ENCODE assay signal across 7 mouse cellular contexts in the genomic region with DNA sequence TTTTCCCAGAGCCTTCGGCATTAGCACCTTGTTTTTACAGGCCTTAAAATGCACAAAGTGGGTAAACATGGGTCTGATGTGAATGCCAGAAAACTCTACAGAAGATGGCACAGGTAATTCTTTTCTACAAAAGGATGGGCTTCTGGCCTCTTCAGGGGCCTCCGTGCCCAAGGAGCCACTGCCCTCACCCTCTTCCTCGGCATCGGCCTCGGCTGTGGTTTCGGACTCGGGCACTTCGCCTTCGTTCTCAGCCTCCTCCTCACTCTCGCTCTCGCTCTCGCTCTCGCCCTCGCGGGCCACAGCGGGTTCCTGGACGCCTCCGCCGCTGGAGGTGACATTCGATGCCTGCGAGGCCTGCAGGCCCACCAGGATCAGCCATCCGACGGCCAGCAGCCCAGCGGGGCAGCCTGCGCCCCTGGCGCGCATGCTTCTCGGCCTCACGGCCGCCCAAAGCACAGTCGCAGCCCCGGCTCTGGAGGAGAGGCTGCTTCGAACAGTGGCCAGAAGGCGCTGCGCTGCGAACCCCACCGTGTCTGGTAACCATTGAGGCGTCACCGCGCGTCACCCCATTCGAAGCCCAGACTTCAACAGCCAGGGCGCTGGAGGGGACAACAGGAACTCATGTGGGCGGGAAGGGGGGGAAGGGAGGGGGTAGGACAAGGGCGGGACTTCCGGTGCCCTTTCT. TPM values are rescaled to one million over a fixed set of nuclear protein-coding genes. Genes with fewer than 3 reads are reported as not detected.
A peak's percentile ranks its signal among the peaks of the same experiment; 100 is the strongest.
DNase-seq lines count a peak whose midpoint lies in the region; ATAC-seq and TF ChIP-seq lines count a peak whose summit lies in the region.

A gene (minus strand): TSS at position 621 of the 685 bp plus-strand sequence.

- H3K27ac ChIP-seq in embryonic facial prominence, embryonic 11.5 days (replicated peaks; ENCODE audit: low read depth, low read length), result no peak within 1 kb of the TSS
- no peak within 1 kb of the TSS for H3K27ac ChIP-seq in midbrain, embryonic 11.5 days (ENCODE audit: low read depth, low read length)

- peaks cover 8% of the 10 kb centered on the region for H3K9me3 ChIP-seq in E14TG2a.4 (ENCODE audit: low read length)
- no peaks in the 10 kb centered on the region for H3K9me3 ChIP-seq in embryonic facial prominence, embryonic 11.5 days (replicated peaks; ENCODE audit: control insufficient read depth, low read length)
- no peaks in the 10 kb centered on the region for H3K9me3 ChIP-seq in midbrain, embryonic 11.5 days (ENCODE audit: control insufficient read depth, low read length)

- 30% methylated on average over 46 of the region's 46 CpGs for WGBS in embryonic facial prominence, embryonic 11.5 days
- WGBS in midbrain, embryonic 11.5 days, result 37% methylated on average over 44 of the region's 46 CpGs

- H3K36me3 ChIP-seq in E14TG2a.4 (ENCODE audit: insufficient read depth, low read length), result no peaks in the 10 kb centered on the region
- no peaks in the 10 kb centered on the region for H3K36me3 ChIP-seq in embryonic facial prominence, embryonic 11.5 days (replicated peaks; ENCODE audit: control insufficient read depth, insufficient read depth, low read depth, low read length)
- no peaks in the 10 kb centered on the region for H3K36me3 ChIP-seq in midbrain, embryonic 11.5 days (ENCODE audit: control insufficient read depth, insufficient read depth, low read length)

- no peaks in the 10 kb centered on the region for H3K4me1 ChIP-seq in E14TG2a.4 (replicated peaks; ENCODE audit: low read depth, low read length)
- H3K4me1 ChIP-seq in embryonic facial prominence, embryonic 11.5 days (ENCODE audit: control insufficient read depth, insufficient read depth, low read length), result no peaks in the 10 kb centered on the region
- no peaks in the 10 kb centered on the region for H3K4me1 ChIP-seq in midbrain, embryonic 11.5 days (ENCODE audit: control insufficient read depth, insufficient read depth, low read length)

- peaks cover 8% of the 10 kb centered on the region; the same call in 1 of the 2 replicates for H3K27me3 ChIP-seq in E14TG2a.4 (ENCODE audit: insufficient read depth, low read length)
- no peaks in the 10 kb centered on the region for H3K27me3 ChIP-seq in embryonic facial prominence, embryonic 11.5 days (ENCODE audit: control insufficient read depth, insufficient read depth, low read length)
- no peaks in the 10 kb centered on the region for H3K27me3 ChIP-seq in midbrain, embryonic 11.5 days (ENCODE audit: control insufficient read depth, insufficient read depth, low read length)

- peak; percentile 40 for DNase-seq in CD4-positive helper T cell, adult 2 months (ENCODE audit: low read depth, low spot score)
- peak; percentile 46 for DNase-seq in embryonic facial prominence, embryonic 11.5 days (ENCODE audit: low spot score)
- DNase-seq in induced T-regulatory cell, adult 2 months (ENCODE audit: low read depth), result peak; percentile 26
- peak; percentile 86 for DNase-seq in midbrain, embryonic 11.5 days (ENCODE audit: low spot score, missing footprints)
- peak; percentile 1 for DNase-seq in thymus, postnatal 25 days
- DNase-seq in layer of hippocampus, postnatal 25 days (ENCODE audit: extremely low spot score in 1 of 2, low spot score in 1 of 2), result no peak

- H3K9ac ChIP-seq in embryonic facial prominence, embryonic 11.5 days (replicated peaks; ENCODE audit: low read length), result peak within 1 kb of the TSS; percentile 57
- peak within 1 kb of the TSS; percentile 47; the same call in 1 of the 2 replicates for H3K9ac ChIP-seq in midbrain, embryonic 11.5 days (ENCODE audit: low read length)

- H3K4me2 ChIP-seq in embryonic facial prominence, embryonic 11.5 days (ENCODE audit: low read depth, low read length), result peak within 1 kb of the TSS; percentile 29
- peak within 1 kb of the TSS; percentile 43 for H3K4me2 ChIP-seq in midbrain, embryonic 11.5 days

- no peak for TF ChIP-seq CTCF in E14TG2a.4 (conservative IDR thresholded peaks at IDR 0.05; ENCODE audit: low read length)

- peak within 1 kb of the TSS; percentile 70 for H3K4me3 ChIP-seq in E14TG2a.4 (replicated peaks; ENCODE audit: low read length)
- H3K4me3 ChIP-seq in embryonic facial prominence, embryonic 11.5 days (ENCODE audit: low read depth, low read length), result no peak within 1 kb of the TSS
- H3K4me3 ChIP-seq in midbrain, embryonic 11.5 days (ENCODE audit: low read depth, low read length), result peak within 1 kb of the TSS; percentile 16

- ATAC-seq in embryonic facial prominence, embryonic 11.5 days (replicated peaks; ENCODE audit: insufficient number of reproducible peaks, low FRiP score, low TSS enrichment, low read depth), result 0 out of 2 replicates have a peak, but pooled peaks have one; percentile 14
- ATAC-seq in midbrain, embryonic 11.5 days (ENCODE audit: low FRiP score), result peak; percentile 61

RNA-seq across cellular contexts. Expression of the gene that starts here (rescaled TPM):
- polyA plus RNA-seq in embryonic facial prominence, embryonic 11.5 days (2014; fragmentation: Nextera tagmentation; extraction: Ambion mirVana), result 2.5 and 4.1 TPM in 2 replicates
- 2.2 and 2.8 TPM in 2 replicates for polyA plus RNA-seq in midbrain, embryonic 11.5 days (2014; fragmentation: Nextera tagmentation; extraction: Ambion mirVana)
- total RNA-seq in layer of hippocampus, postnatal 25 days (2021), result not detected

Comparison
In these comparisons a context has a peak if more than half of its experiments do, and no peak if none do; other contexts are left out.
1. DNase-seq: peak in CD4-positive helper T cell, adult 2 months (single experiment), embryonic facial prominence, embryonic 11.5 days (single experiment), induced T-regulatory cell, adult 2 months (single experiment), midbrain, embryonic 11.5 days (single experiment) and thymus, postnatal 25 days (single experiment); none in layer of hippocampus, postnatal 25 days (0 of 2).